Mouse (Mus musculus): ENCODE results near the gene Ube2n.
A peak's percentile ranks its signal among the peaks of the same experiment; 100 is the strongest.
"Not testable (repeated sequence)": the region's sequence is repeated elsewhere in the genome, so short reads cannot be mapped to it uniquely, and the experiment has no call there.

The Ube2n gene

GRCm38 (mm10) chr10:95525871-95526270, 10.9 kb downstream of the Ube2n start:
- DNase-seq (ENCODE audit: low read depth, low spot score) = no peak

DNA sequence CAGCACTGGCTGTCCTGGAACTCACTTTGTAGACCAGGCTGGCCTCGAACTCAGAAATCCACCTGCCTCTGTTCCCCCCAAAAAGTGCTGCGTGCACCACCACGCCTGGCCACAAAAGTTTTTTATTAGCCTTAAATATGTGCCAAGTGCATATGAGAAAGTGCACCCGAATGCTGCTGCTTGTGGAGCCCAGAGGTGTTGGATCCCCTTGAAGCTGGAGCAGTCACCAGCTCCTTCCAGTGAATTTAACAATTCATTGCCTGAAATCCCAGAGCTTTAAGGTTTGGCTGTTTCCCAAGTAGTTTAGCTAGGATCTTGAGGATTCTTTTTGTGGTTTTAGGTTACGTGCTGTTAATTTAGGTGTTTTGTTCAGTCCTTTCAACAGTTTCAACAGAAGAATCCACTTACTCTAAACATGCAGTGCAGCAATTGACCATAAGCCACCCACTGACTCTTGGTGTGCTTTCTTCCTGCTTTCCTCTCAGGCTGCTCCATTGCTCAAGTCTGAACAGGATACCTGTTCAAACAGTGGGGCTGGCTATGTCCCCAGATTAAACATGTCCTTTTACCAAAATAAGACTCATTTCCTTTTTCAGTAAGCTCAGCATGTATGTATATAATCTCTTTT, 11.7 kb downstream of the Ube2n start:
- DNase-seq (ENCODE audit: low read depth, low spot score) = no peak

- no peak for DNase-seq (ENCODE audit: low read depth, low spot score)
Measured at GRCm38 (mm10) chr10:95530551-95531121, 15.7 kb downstream of the Ube2n start.

DNA sequence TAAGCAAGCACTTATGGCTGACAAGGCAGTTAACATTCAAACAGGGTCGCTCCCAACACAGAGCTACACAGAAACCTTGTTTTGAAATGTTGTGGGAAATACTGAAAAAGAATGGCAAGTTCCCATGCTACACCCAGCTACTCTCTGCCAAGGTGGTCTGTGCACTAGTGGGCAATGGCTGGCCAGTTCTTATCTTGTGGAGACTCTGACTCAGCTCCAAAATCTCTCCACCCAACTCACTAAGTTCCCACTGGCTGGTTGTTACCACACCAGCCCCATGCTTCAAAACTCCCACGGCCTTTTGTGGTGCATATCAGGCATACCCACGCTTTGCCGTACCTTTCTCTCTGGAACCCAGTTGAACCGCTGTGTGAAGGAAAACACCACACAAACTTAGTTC, 18.0 kb downstream of the Ube2n start:
- no peak for DNase-seq (ENCODE audit: low read depth, low spot score)

DNA sequence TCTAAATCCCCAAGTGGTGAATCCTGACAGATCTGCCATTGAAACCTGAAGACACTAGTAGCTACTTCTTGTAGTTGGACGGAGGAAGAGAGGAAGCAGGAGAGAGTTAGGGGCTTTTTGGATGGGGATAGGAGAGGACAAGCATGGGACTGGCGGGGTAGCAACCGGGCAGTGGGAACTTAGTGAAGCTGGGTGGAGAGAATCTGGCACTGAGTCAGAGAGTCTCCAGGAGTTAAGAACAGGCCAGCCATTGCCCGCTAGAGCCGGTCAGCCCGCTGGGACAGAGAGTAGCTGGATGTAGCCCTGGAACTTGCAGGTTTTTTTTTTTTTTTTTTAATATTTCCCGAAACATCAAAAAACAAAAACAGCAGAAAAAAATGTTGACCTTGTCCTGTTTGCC, 18.4 kb downstream of the Ube2n start:
- DNase-seq (ENCODE audit: low read depth, low spot score) = no peak

GRCm38 (mm10) chr10:95535399-95536221, 20.7 kb downstream of the Ube2n start:
- DNase-seq (ENCODE audit: low read depth, low spot score) = no peak

GRCm38 (mm10) chr10:95536222-95536541, 21.2 kb downstream of the Ube2n start:
- DNase-seq (ENCODE audit: low read depth, low spot score) = no peak

- no peak for DNase-seq (ENCODE audit: low read depth, low spot score)
Measured at GRCm38 (mm10) chr10:95539260-95539659, 24.3 kb downstream of the Ube2n start.

DNA sequence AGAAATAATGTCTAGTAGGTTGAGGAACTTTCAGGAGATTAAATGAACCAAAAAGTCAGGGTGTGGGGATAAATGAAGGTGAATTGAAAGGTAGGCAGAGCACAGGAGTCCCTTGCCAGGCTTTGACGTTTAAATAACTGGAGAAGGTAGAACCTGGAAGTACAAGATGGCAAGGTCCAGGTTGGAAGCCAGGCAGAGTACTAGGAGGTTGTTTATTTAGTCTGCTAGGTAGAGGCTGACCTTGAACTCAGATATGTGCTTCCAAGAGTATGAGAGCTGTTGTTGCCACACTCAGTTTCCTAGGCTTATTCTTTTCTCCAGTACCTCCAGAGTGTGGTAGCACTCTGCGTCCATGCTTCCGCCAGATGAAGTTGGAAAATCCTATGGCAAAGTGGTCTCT, 24.9 kb downstream of the Ube2n start:
- DNase-seq (ENCODE audit: low read depth, low spot score) = no peak

DNA sequence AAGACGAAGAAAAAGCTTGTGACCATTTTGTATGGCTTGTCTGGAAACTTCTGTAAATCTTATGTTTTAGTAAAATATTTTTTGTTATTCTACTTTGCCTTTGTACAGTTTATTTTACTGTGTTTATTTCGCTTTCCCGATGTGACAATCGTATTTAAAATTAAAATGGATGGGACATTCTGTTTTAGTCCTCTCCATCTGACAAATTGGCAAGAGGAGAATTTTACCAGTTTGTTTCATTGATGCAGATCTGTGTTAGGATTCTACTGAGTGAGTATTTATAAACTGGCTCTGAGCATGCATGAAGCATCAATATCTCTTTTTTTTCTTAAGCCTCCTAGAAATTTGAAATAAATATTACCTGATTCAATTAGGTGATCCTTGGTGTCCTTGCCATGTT, 28.0 kb downstream of the Ube2n start:
- no peak for DNase-seq (ENCODE audit: low read depth, low spot score)

DNA sequence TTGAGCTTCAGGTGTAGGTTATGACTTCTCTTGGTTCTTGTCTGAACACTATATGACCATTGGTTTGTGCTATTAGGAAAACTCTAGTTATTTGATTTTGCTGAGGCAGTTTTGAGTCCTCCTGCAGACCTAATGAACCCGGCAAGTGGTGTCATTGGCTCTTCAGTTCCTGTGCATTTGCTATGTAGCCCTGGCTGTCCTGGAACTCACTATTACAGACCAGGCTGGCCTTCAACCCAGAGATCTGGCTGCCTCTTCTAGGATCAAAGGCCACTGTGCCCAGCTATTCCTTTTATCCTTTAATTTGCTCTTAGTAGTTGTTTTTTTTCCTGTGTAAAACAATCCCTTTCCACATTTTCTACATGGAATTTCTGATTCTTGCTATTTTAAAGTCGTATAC, 28.4 kb downstream of the Ube2n start:
- DNase-seq (ENCODE audit: low read depth, low spot score) = no peak

DNA sequence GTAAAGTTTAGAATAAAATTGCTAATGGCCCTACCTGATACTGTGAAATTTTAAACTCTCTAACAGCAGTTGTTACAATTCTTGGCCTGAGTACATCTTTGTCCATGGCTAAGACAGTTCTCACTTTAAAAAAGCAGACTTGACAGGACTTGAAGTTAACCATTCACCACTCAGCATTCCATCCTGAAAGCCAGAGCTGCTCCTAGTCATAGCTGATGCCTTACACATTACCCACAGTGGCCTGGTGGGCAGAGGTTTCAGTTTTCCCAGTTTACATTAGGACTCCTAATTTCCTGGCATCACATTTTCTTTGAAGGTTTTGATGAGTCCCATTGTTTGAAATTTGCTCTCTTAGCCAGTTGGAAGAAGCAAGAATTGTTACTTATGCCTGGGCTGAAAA, 29.1 kb downstream of the Ube2n start:
- no peak for DNase-seq (ENCODE audit: low read depth, low spot score)

DNA sequence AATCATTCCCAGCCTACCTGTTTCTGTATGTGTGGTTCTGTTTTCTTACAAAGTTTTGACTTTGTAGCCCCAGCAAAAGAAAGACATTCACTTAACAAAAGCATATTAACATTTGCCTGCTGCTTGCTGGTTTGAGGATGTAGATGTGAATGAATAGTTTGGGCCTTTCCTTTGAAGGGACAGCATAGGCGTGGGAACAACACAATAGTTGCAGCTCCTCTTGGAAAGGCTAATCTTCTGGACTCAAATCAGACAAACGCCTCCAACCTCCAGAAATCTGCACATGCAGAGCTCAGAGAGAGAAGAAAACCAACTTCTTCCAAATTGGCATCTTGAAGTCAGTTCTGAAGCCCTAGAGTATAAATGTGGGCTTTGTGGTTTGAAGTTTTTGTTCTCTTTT, 29.7 kb downstream of the Ube2n start:
- peak; percentile 71 for DNase-seq (ENCODE audit: low read depth, low spot score)

DNA sequence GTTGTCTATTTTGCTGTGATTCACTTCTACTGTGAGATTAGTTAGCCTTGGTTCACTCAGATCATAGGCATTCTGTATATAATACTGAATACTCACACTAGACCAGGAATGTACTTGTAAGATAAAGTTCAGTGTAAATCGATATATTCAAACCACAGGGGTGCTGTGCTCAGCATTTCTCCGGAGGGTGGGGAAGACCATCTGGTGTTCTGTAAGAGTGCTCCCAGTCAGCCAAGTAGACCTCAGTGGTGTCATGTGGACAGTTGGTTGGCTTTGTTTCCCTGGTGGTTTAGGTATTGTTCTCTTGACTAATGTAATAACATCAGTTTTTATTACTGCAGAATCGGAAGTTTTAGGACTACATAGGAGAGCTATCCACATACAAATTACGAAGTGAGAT, 30.1 kb downstream of the Ube2n start:
- DNase-seq (ENCODE audit: low read depth, low spot score) = peak; percentile 70

GRCm38 (mm10) chr10:95546178-95546577, 31.2 kb downstream of the Ube2n start:
- no peak for DNase-seq (ENCODE audit: low read depth, low spot score)

- DNase-seq (ENCODE audit: low read depth, low spot score) = no peak
Measured at GRCm38 (mm10) chr10:95548154-95548826, 33.3 kb downstream of the Ube2n start.

- DNase-seq (ENCODE audit: low read depth, low spot score) = not testable (repeated sequence)
Measured at GRCm38 (mm10) chr10:95549080-95549479, 34.1 kb downstream of the Ube2n start.

DNA sequence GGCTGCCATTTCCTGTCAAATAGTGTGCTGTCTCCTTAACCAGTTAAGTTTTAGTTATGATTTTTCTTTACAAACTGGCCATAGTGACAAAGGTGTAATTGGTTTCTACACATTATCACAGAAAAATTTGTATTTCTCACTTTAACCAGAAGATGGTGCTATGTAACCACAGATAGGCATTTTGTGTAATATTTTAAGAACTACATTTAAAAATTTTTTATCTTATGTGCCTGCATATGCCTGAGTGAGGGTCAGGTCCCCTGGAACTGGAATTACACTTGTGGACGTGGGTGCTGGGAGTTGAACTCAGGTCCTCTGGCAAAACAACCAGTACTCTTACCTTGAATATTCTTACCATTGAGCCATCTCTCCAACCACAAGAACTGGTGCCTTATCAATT, 35.6 kb downstream of the Ube2n start:
- DNase-seq (ENCODE audit: low read depth, low spot score) = peak; percentile 46

DNA sequence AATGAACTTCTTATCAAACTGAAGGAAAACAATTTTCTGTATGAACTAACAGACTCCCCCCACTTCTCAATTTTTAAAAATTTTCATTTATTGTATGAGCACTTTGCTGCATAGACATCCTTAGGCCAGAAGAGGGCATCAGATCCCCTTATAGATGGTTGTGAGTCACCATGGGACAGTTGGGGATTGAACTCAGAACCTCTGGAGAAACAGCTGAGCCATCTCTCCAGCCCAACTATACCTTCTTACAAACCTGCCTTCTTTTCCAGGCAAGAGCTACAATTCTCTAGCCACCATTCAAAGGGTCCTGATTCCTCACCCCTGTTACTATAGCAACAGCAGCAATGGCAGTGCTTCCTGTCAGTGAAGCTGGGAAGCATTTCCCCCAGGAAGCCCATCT, 36.8 kb downstream of the Ube2n start:
- DNase-seq (ENCODE audit: low read depth, low spot score) = peak; percentile 56

GRCm38 (mm10) chr10:95552326-95552725, 37.4 kb downstream of the Ube2n start:
- DNase-seq (ENCODE audit: low read depth, low spot score) = no peak

DNA sequence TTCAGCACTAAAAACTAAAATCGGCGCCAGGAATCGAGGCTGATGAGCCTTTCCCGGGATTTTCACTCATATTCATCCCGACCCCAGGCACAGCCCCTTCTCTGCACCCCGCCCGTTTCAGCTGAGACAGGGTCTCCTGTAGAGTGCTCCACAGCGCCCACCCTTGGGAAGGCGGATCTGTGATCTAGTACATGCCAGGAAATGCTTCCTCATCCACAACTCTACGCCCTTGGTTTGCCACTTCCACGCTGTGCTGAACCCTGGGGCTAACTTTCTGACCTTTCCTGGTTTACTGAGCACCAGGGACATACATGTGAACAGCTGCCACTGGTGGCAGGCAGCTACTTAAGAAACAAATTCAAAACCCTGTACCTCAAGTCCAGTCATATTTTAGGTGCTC, 40.9 kb downstream of the Ube2n start:
- no peak for DNase-seq (ENCODE audit: low read depth, low spot score)

GRCm38 (mm10) chr10:95557337-95557828, 42.4 kb downstream of the Ube2n start:
- DNase-seq (ENCODE audit: low read depth, low spot score) = peak; percentile 39
